Mouse (Mus musculus): ENCODE measurements at regions not wholly inside any gene's neighbourhood (a gene's known extent, or its start where the extent isn't known, plus 50 kb on each side); places are given as distances from the start of the nearest gene placed in this dataset.
A peak's percentile ranks its signal among the peaks of the same experiment; 100 is the strongest.

DNA sequence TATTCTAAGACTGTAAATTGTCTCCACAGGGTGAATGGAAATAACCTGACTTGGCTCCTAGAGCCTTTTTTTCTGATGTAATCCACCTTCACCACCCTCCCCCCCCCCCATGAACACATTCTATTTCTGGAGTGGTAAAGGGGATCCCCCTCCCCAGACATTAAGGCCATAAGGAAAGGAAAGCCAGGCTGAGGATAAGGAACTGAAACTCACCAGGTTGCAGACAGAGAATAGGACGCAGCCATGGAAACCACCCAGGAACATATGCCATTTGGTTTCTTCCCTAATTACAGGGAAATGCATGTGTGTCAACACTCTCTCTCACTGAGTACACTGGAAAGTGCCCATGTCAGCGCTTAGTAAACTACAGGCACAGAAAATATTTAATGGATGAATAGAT lies 96.5 kb upstream of the Gnao1 start:
- peak; percentile 51 for ATAC-seq
- no peak for TF ChIP-seq CTCF (IDR thresholded peaks at IDR 0.05; ENCODE audit: low read depth)
- Histone ChIP-seq H3K9me3 (ENCODE audit: low read length) (no peaks in the 10 kb centered on the region), H3K27ac (ENCODE audit: low read depth, low read length) (no peak overlapping the region), H3K27me3 (ENCODE audit: insufficient read depth, low read length) (no peaks in the 10 kb centered on the region), H3K4me1 (ENCODE audit: insufficient read depth) (no peaks in the 10 kb centered on the region), H3K4me2 (ENCODE audit: low read depth) (no peak overlapping the region), H3K36me3 (ENCODE audit: insufficient read depth) (no peaks in the 10 kb centered on the region), H3K9ac (no peak overlapping the region), H3K4me3 (ENCODE audit: low read depth, low read length) (no peak overlapping the region)
- DNase-seq = peak; percentile 41
- WGBS = 49% methylated on average over 2 of the region's 2 CpGs

DNA sequence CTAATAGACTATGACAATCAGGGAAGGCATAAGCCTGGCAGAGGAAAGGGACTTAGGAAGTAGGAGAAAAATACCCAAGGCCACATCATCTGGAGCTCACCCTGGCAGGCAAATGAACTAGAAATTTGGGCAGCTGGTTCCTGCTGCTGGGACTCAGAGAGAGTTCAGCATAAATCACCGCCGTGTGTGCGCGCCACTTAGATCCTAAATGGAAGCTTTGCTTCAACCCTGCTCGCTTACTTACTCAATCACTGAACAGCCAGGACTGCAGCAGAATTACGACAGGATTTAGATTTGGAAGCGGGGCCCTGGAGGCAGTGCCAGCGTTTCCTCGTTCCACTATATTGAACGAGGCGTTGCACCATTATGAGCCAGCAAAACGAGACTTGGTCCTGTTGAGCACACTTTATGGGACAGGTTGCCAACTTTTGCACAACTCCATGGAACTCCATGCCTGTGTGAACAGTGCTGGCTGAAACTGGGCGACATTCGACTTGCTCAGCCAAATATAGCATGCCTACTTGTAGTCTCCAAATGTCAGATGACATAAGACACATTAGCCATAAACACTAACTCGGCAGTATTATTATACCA lies 84.8 kb upstream of the Gnao1 start:
- Histone ChIP-seq H3K27me3 (ENCODE audit: insufficient read depth, low read length) (no peaks in the 10 kb centered on the region), H3K36me3 (ENCODE audit: insufficient read depth) (no peaks in the 10 kb centered on the region), H3K9ac (no peak overlapping the region), H3K4me3 (ENCODE audit: low read depth, low read length) (no peak overlapping the region), H3K27ac (ENCODE audit: low read depth, low read length) (no peak overlapping the region), H3K4me2 (ENCODE audit: low read depth) (no peak overlapping the region), H3K9me3 (ENCODE audit: low read length) (no peaks in the 10 kb centered on the region), H3K4me1 (ENCODE audit: insufficient read depth) (peaks cover 4% of the 10 kb centered on the region; the same call in 1 of the 2 replicates)
- no peak for TF ChIP-seq CTCF (IDR thresholded peaks at IDR 0.05; ENCODE audit: low read depth)
- 67% methylated on average over 15 of the region's 15 CpGs for WGBS
- DNase-seq (peak; percentile 25), ATAC-seq (peak; percentile 23; the same call in 1 of the 2 replicates)

GRCm38 (mm10) chr8:93729124-93729930 lies 80.4 kb upstream of the Gnao1 start:
- Histone ChIP-seq H3K4me2 (ENCODE audit: low read depth) (peak overlapping the region; percentile 21; the same call in 1 of the 2 replicates), H3K36me3 (ENCODE audit: insufficient read depth) (no peaks in the 10 kb centered on the region), H3K27me3 (ENCODE audit: insufficient read depth, low read length) (no peaks in the 10 kb centered on the region), H3K9me3 (ENCODE audit: low read length) (no peaks in the 10 kb centered on the region), H3K4me1 (ENCODE audit: insufficient read depth) (peaks cover 4% of the 10 kb centered on the region; the same call in 1 of the 2 replicates), H3K27ac (ENCODE audit: low read depth, low read length) (peak overlapping the region; percentile 46), H3K4me3 (ENCODE audit: low read depth, low read length) (no peak overlapping the region), H3K9ac (no peak overlapping the region)
- 26% methylated on average over 15 of the region's 15 CpGs for WGBS
- DNase-seq = peak; percentile 71
- TF ChIP-seq CTCF (IDR thresholded peaks at IDR 0.05; ENCODE audit: low read depth) = no peak
- peak; percentile 59 for ATAC-seq

GRCm38 (mm10) chr8:93730738-93731700 lies 78.7 kb upstream of the Gnao1 start:
- H3K36me3 ChIP-seq (ENCODE audit: insufficient read depth) = no peaks in the 10 kb centered on the region
- 25% methylated on average over 14 of the region's 14 CpGs for WGBS
- no peaks in the 10 kb centered on the region for H3K9me3 ChIP-seq (ENCODE audit: low read length)
- ATAC-seq = no peak
- no peak for TF ChIP-seq CTCF (IDR thresholded peaks at IDR 0.05; ENCODE audit: low read depth)
- H3K4me1 ChIP-seq (ENCODE audit: insufficient read depth) = peaks cover 4% of the 10 kb centered on the region; the same call in 1 of the 2 replicates
- H3K4me2 ChIP-seq (ENCODE audit: low read depth) = no peak overlapping the region
- H3K27ac ChIP-seq (ENCODE audit: low read depth, low read length) = no peak overlapping the region
- DNase-seq = no peak
- no peak overlapping the region for H3K4me3 ChIP-seq (ENCODE audit: low read depth, low read length)
- no peaks in the 10 kb centered on the region for H3K27me3 ChIP-seq (ENCODE audit: insufficient read depth, low read length)
- H3K9ac ChIP-seq = no peak overlapping the region

- Histone ChIP-seq H3K27ac (ENCODE audit: low read depth, low read length) (no peak overlapping the region), H3K4me2 (ENCODE audit: low read depth) (no peak overlapping the region), H3K4me1 (ENCODE audit: insufficient read depth) (no peaks in the 10 kb centered on the region), H3K9ac (no peak overlapping the region), H3K4me3 (ENCODE audit: low read depth, low read length) (no peak overlapping the region), H3K27me3 (ENCODE audit: insufficient read depth, low read length) (no peaks in the 10 kb centered on the region), H3K36me3 (ENCODE audit: insufficient read depth) (no peaks in the 10 kb centered on the region), H3K9me3 (ENCODE audit: low read length) (no peaks in the 10 kb centered on the region)
- TF ChIP-seq CTCF (IDR thresholded peaks at IDR 0.05; ENCODE audit: low read depth) = no peak
- 23% methylated on average over 4 of the region's 4 CpGs for WGBS
- DNase-seq (no peak), ATAC-seq (no peak)
These were observed 74.9 kb upstream of the Gnao1 start for GRCm38 (mm10) chr8:93734818-93735217.

DNA sequence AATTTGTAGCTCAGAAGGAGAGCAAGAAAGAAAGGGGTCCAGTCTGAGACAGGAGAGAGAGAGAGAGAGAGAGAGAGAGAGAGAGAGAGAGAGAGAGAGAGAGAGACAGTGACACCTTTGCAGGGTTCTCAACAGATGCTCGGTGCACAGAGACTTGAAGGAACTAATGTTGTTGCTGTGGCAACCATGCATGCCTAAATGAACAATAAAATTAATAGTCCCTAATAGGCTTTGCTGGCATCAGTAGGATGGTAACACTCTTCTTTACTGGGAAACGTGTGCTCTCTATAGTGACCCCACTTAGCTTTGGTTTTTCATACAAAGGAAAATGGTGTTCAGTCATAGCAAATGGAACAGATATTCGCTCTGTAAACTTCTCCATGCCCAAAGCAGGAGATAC lies 69.5 kb upstream of the Gnao1 start:
- no peak overlapping the region for H3K9ac ChIP-seq
- H3K4me2 ChIP-seq (ENCODE audit: low read depth) = no peak overlapping the region
- no peaks in the 10 kb centered on the region for H3K36me3 ChIP-seq (ENCODE audit: insufficient read depth)
- DNase-seq (peak; percentile 25), ATAC-seq (peak; percentile 66; the same call in 1 of the 2 replicates)
- H3K9me3 ChIP-seq (ENCODE audit: low read length) = no peaks in the 10 kb centered on the region
- H3K27ac ChIP-seq (ENCODE audit: low read depth, low read length) = no peak overlapping the region
- WGBS = 32% methylated on average over 3 of the region's 3 CpGs
- H3K4me3 ChIP-seq (ENCODE audit: low read depth, low read length) = no peak overlapping the region
- H3K27me3 ChIP-seq (ENCODE audit: insufficient read depth, low read length) = no peaks in the 10 kb centered on the region
- H3K4me1 ChIP-seq (ENCODE audit: insufficient read depth) = 0 out of 2 replicates have a peak, but pooled peaks cover 4% of the 10 kb centered on the region
- TF ChIP-seq CTCF (IDR thresholded peaks at IDR 0.05; ENCODE audit: low read depth) = no peak

All from forebrain, postnatal 0 days (tissue).